Mouse (Mus musculus) embryonic facial prominence, embryonic 13.5 days (tissue): ENCODE data around the gene Dnah10. TPM values are rescaled to one million over a fixed set of nuclear protein-coding genes. Genes with fewer than 3 reads are reported as not detected.
A peak's percentile ranks its signal among the peaks of the same experiment; 100 is the strongest.

ENCODE experiments used
- ATAC-seq: fragments of 200-750 bp; cut with Nextera tagmentation; 2 replicates; pipeline ENCODE4 v1.8.0; 2017; ENCODE audit warnings: low read depth; ENCODE audit not compliant: insufficient number of reproducible peaks, insufficient read depth, low FRiP score, low TSS enrichment
- H3K27ac ChIP-seq: fragments of 300-500 bp; sonication (generic); 2 replicates; pipeline ENCODE4 v1.5.1; 2015; ENCODE audit warnings: moderate library complexity, mild to moderate bottlenecking, inconsistent platforms
- H3K27me3 ChIP-seq: fragments of 300-500 bp; sonication (generic); 2 replicates; pipeline ENCODE4 v1.6.1; 2015; ENCODE audit warnings: mild to moderate bottlenecking, inconsistent platforms
- H3K36me3 ChIP-seq: fragments of 300-500 bp; sonication (generic); 2 replicates; pipeline ENCODE4 v1.6.1; 2015; ENCODE audit warnings: mild to moderate bottlenecking, inconsistent platforms
- H3K4me1 ChIP-seq: fragments of 300-500 bp; sonication (generic); 2 replicates; pipeline ENCODE4 v1.6.1; 2015; ENCODE audit warnings: inconsistent platforms
- H3K4me2 ChIP-seq: fragments of 300-500 bp; sonication (generic); 2 replicates; pipeline ENCODE4 v1.6.1; 2015; ENCODE audit warnings: moderate library complexity, mild to moderate bottlenecking, inconsistent platforms
- H3K4me3 ChIP-seq: fragments of 300-500 bp; sonication (generic); 2 replicates; pipeline ENCODE4 v1.5.1; 2015; ENCODE audit warnings: mild to moderate bottlenecking, inconsistent platforms
- H3K9ac ChIP-seq: fragments of 300-500 bp; sonication (generic); 2 replicates; pipeline ENCODE4 v1.6.1; 2015; ENCODE audit warnings: mild to moderate bottlenecking, inconsistent platforms
- H3K9me3 ChIP-seq: fragments of 300-500 bp; sonication (generic); 2 replicates; pipeline ENCODE4 v1.6.1; 2016; ENCODE audit warnings: inconsistent platforms
- WGBS: fragments of 180-500 bp; shearing (Covaris S2); methylation state at CpG from one replicate; pipeline ENCODE4 v1.1.7; 2015; ENCODE audit warnings: mixed read lengths; 5-methylcytosine and 5-hydroxymethylcytosine counted together
- polyA plus RNA-seq: library from polyadenylated mRNA; unstranded; fragments of >200 nt; fragmentation: Nextera tagmentation; extraction: Ambion mirVana; gene quantifications from 2 replicates; pipeline ENCODE4 v1.2.1, GENCODE M21; 2015

Gene Dnah10
- polyA plus RNA-seq, 1 experiment from 2014 or later = 0.06 TPM

- H3K27me3 ChIP-seq = no peaks in the 10 kb centered on the region
- no peak overlapping the region for H3K9ac ChIP-seq
- H3K4me1 ChIP-seq = peaks cover 28% of the 10 kb centered on the region
- no peak overlapping the region for H3K4me2 ChIP-seq
- no peak overlapping the region for H3K4me3 ChIP-seq
- no peak overlapping the region for H3K27ac ChIP-seq
- no peaks in the 10 kb centered on the region for H3K36me3 ChIP-seq
- 77% methylated on average over 3 of the region's 3 CpGs for WGBS
- no peaks in the 10 kb centered on the region for H3K9me3 ChIP-seq
- no peak for ATAC-seq
Measured at GRCm38 (mm10) chr5:124848994-124849393, 124.1 kb downstream of the Dnah10 start.

- H3K9me3 ChIP-seq = no peaks in the 10 kb centered on the region
- H3K4me2 ChIP-seq = no peak overlapping the region
- H3K9ac ChIP-seq = no peak overlapping the region
- no peaks in the 10 kb centered on the region for H3K36me3 ChIP-seq
- peak; percentile 67; the same call in 1 of the 2 replicates for ATAC-seq
- peaks cover 20% of the 10 kb centered on the region for H3K4me1 ChIP-seq
- no peak overlapping the region for H3K4me3 ChIP-seq
- WGBS = 39% methylated on average over 4 of the region's 4 CpGs
- no peaks in the 10 kb centered on the region for H3K27me3 ChIP-seq
- H3K27ac ChIP-seq = no peak overlapping the region
Measured at GRCm38 (mm10) chr5:124851572-124851971, 126.7 kb downstream of the Dnah10 start.

GRCm38 (mm10) chr5:124852294-124852693 lies 127.4 kb downstream of the Dnah10 start:
- WGBS = 25% methylated on average over 2 of the region's 2 CpGs
- H3K4me2 ChIP-seq = no peak overlapping the region

GRCm38 (mm10) chr5:124853079-124853478 lies 128.2 kb downstream of the Dnah10 start:
- no peak overlapping the region for H3K27ac ChIP-seq
- 70% methylated on average over 2 of the region's 2 CpGs for WGBS
- H3K4me3 ChIP-seq = no peak overlapping the region
- no peak overlapping the region for H3K9ac ChIP-seq
- H3K4me1 ChIP-seq = peaks cover 8% of the 10 kb centered on the region; the same call in 1 of the 2 replicates
- ATAC-seq = no peak
- H3K36me3 ChIP-seq = no peaks in the 10 kb centered on the region
- no peak overlapping the region for H3K4me2 ChIP-seq
- H3K9me3 ChIP-seq = no peaks in the 10 kb centered on the region
- no peaks in the 10 kb centered on the region for H3K27me3 ChIP-seq

More at GRCm38 (mm10) chr5:124852294-124852693, 127.4 kb downstream of the Dnah10 start:
- H3K36me3 ChIP-seq = no peaks in the 10 kb centered on the region
- no peak for ATAC-seq
- no peaks in the 10 kb centered on the region for H3K27me3 ChIP-seq
- H3K27ac ChIP-seq = no peak overlapping the region
- H3K4me1 ChIP-seq = peaks cover 13% of the 10 kb centered on the region
- H3K9ac ChIP-seq = no peak overlapping the region
- no peak overlapping the region for H3K4me3 ChIP-seq
- H3K9me3 ChIP-seq = no peaks in the 10 kb centered on the region

GRCm38 (mm10) chr5:124854202-124854601 lies 129.3 kb downstream of the Dnah10 start:
- Histone ChIP-seq H3K9ac (no peak overlapping the region), H3K4me2 (no peak overlapping the region), H3K4me3 (no peak overlapping the region), H3K36me3 (no peaks in the 10 kb centered on the region), H3K27ac (no peak overlapping the region), H3K4me1 (peaks cover 4% of the 10 kb centered on the region; the same call in 1 of the 2 replicates), H3K9me3 (no peaks in the 10 kb centered on the region), H3K27me3 (peaks cover 5% of the 10 kb centered on the region)
- 93% methylated on average over 4 of the region's 4 CpGs for WGBS
- no peak for ATAC-seq

GRCm38 (mm10) chr5:124860013-124860412 lies 135.1 kb downstream of the Dnah10 start:
- no peak overlapping the region for H3K4me3 ChIP-seq
- H3K4me1 ChIP-seq = peaks cover 15% of the 10 kb centered on the region
- WGBS = 16% methylated on average over 5 of the region's 5 CpGs
- peak overlapping the region; percentile 32; the same call in 1 of the 2 replicates for H3K9ac ChIP-seq
- H3K27ac ChIP-seq = no peak overlapping the region
- no peak for ATAC-seq
- no peaks in the 10 kb centered on the region for H3K9me3 ChIP-seq
- H3K27me3 ChIP-seq = peaks cover 27% of the 10 kb centered on the region
- no peaks in the 10 kb centered on the region for H3K36me3 ChIP-seq
- no peak overlapping the region for H3K4me2 ChIP-seq

- Histone ChIP-seq H3K4me2 (peak overlapping the region; percentile 97), H3K4me3 (peak overlapping the region; percentile 97), H3K4me1 (peaks cover 15% of the 10 kb centered on the region), H3K9ac (peak overlapping the region; percentile 77), H3K36me3 (no peaks in the 10 kb centered on the region), H3K27me3 (peaks cover 27% of the 10 kb centered on the region), H3K9me3 (no peaks in the 10 kb centered on the region), H3K27ac (no peak overlapping the region)
- WGBS = 2% methylated on average over 24 of the region's 33 CpGs
- ATAC-seq = no peak
Measured at GRCm38 (mm10) chr5:124861463-124861862, 136.6 kb downstream of the Dnah10 start.

- WGBS = under 1% methylated on average over 92 of the region's 103 CpGs
- H3K4me3 ChIP-seq = peak within 1 kb of the TSS; percentile 97
- peaks cover 18% of the 10 kb centered on the region for H3K4me1 ChIP-seq
- H3K27me3 ChIP-seq = peaks cover 27% of the 10 kb centered on the region
- H3K4me2 ChIP-seq = peak within 1 kb of the TSS; percentile 97
- 0 out of 2 replicates have a peak, but pooled peaks cover 3% of the 10 kb centered on the region for H3K36me3 ChIP-seq
- no peaks in the 10 kb centered on the region for H3K9me3 ChIP-seq
- H3K9ac ChIP-seq = peak within 1 kb of the TSS; percentile 95
- H3K27ac ChIP-seq = peak within 1 kb of the TSS; percentile 94
- peak; percentile 90 for ATAC-seq
Measured at GRCm38 (mm10) chr5:124862013-124862866, 137.4 kb downstream of the Dnah10 start, which contains the start of the genes Ccdc92 and Zfp664. Gene Ccdc92, minus strand, starts transcription at chr5:124862424. Gene Zfp664, plus strand, starts transcription at chr5:124862691.

GRCm38 (mm10) chr5:124862871-124863741 lies 138.2 kb downstream of the Dnah10 start:
- under 1% methylated on average over 66 of the region's 88 CpGs for WGBS
- Histone ChIP-seq H3K9ac (peak overlapping the region; percentile 95), H3K27me3 (peaks cover 27% of the 10 kb centered on the region), H3K27ac (peak overlapping the region; percentile 94), H3K4me1 (peaks cover 26% of the 10 kb centered on the region), H3K9me3 (no peaks in the 10 kb centered on the region), H3K36me3 (0 out of 2 replicates have a peak, but pooled peaks cover 9% of the 10 kb centered on the region), H3K4me3 (peak overlapping the region; percentile 97), H3K4me2 (peak overlapping the region; percentile 97)
- peak; percentile 45 for ATAC-seq

- Histone ChIP-seq H3K9me3 (no peaks in the 10 kb centered on the region), H3K36me3 (peaks cover 28% of the 10 kb centered on the region), H3K27me3 (no peaks in the 10 kb centered on the region), H3K27ac (no peak overlapping the region), H3K4me3 (no peak overlapping the region), H3K4me2 (no peak overlapping the region), H3K4me1 (peaks cover 19% of the 10 kb centered on the region), H3K9ac (no peak overlapping the region)
- no peak for ATAC-seq
- WGBS = 42% methylated on average over 4 of the region's 4 CpGs
Measured at GRCm38 (mm10) chr5:124868981-124869380, 144.1 kb downstream of the Dnah10 start.

- Histone ChIP-seq H3K27ac (no peak overlapping the region), H3K4me2 (no peak overlapping the region), H3K4me1 (peaks cover 24% of the 10 kb centered on the region), H3K4me3 (no peak overlapping the region), H3K36me3 (peaks cover 45% of the 10 kb centered on the region), H3K9ac (no peak overlapping the region), H3K27me3 (no peaks in the 10 kb centered on the region), H3K9me3 (no peaks in the 10 kb centered on the region)
- 77% methylated on average over 2 of the region's 2 CpGs for WGBS
- ATAC-seq = no peak
Measured at GRCm38 (mm10) chr5:124872033-124872432, 147.1 kb downstream of the Dnah10 start.
